Mouse (Mus musculus): Measurements from ENCODE around the gene Plekhg3. TPM values are rescaled to one million over a fixed set of nuclear protein-coding genes. Genes with fewer than 3 reads are reported as not detected.

Plekhg3 gene
- polyA plus RNA-seq, 1 experiment from 2014 or later, result 6.9 TPM

GRCm38 (mm10) chr12:76500896-76501295, 29.8 kb upstream of the Plekhg3 start:
- ATAC-seq (ENCODE audit: borderline replicate concordance, extremely low read depth, low FRiP score, low TSS enrichment), result no peak
- Histone ChIP-seq H3K27ac (no peak overlapping the region), H3K9me3 (no peaks in the 10 kb centered on the region), H3K4me3 (no peak overlapping the region), H3K4me2 (no peak overlapping the region), H3K4me1 (0 out of 2 replicates have a peak, but pooled peaks cover 2% of the 10 kb centered on the region), H3K36me3 (no peaks in the 10 kb centered on the region), H3K27me3 (peaks cover under 1% of the 10 kb centered on the region; the same call in 1 of the 2 replicates), H3K9ac (no peak overlapping the region)
- WGBS, result 41% methylated on average over 3 of the region's 3 CpGs

- no peaks in the 10 kb centered on the region for H3K27me3 ChIP-seq
- no peak for ATAC-seq (ENCODE audit: borderline replicate concordance, extremely low read depth, low FRiP score, low TSS enrichment)
- H3K9ac ChIP-seq, result no peak overlapping the region
- H3K27ac ChIP-seq, result no peak overlapping the region
- no peak overlapping the region for H3K4me2 ChIP-seq
- no peaks in the 10 kb centered on the region for H3K36me3 ChIP-seq
- H3K9me3 ChIP-seq, result no peaks in the 10 kb centered on the region
- 52% methylated on average over 5 of the region's 5 CpGs for WGBS
- H3K4me3 ChIP-seq, result no peak overlapping the region
- 0 out of 2 replicates have a peak, but pooled peaks cover 3% of the 10 kb centered on the region for H3K4me1 ChIP-seq
Observed at GRCm38 (mm10) chr12:76502981-76503380, 27.7 kb upstream of the Plekhg3 start.

- H3K27me3 ChIP-seq, result no peaks in the 10 kb centered on the region
- peak; percentile 61; the same call in 1 of the 2 replicates for ATAC-seq (ENCODE audit: borderline replicate concordance, extremely low read depth, low FRiP score, low TSS enrichment)
- 0 out of 2 replicates have a peak, but pooled peaks cover 3% of the 10 kb centered on the region for H3K4me1 ChIP-seq
- no peak overlapping the region for H3K4me2 ChIP-seq
- H3K27ac ChIP-seq, result no peak overlapping the region
- H3K9me3 ChIP-seq, result no peaks in the 10 kb centered on the region
- H3K9ac ChIP-seq, result no peak overlapping the region
- no peaks in the 10 kb centered on the region for H3K36me3 ChIP-seq
- 35% methylated on average over 2 of the region's 2 CpGs for WGBS
- no peak overlapping the region for H3K4me3 ChIP-seq
Observed at GRCm38 (mm10) chr12:76506522-76506921, 24.2 kb upstream of the Plekhg3 start.

- no peak overlapping the region for H3K9ac ChIP-seq
- H3K4me1 ChIP-seq, result 0 out of 2 replicates have a peak, but pooled peaks cover 3% of the 10 kb centered on the region
- ATAC-seq (ENCODE audit: borderline replicate concordance, extremely low read depth, low FRiP score, low TSS enrichment), result no peak
- H3K4me3 ChIP-seq, result no peak overlapping the region
- no peaks in the 10 kb centered on the region for H3K36me3 ChIP-seq
- WGBS, result 82% methylated on average over 5 of the region's 5 CpGs
- no peak overlapping the region for H3K27ac ChIP-seq
- H3K27me3 ChIP-seq, result no peaks in the 10 kb centered on the region
- no peak overlapping the region for H3K4me2 ChIP-seq
- H3K9me3 ChIP-seq, result no peaks in the 10 kb centered on the region
Observed at GRCm38 (mm10) chr12:76507791-76508190, 22.9 kb upstream of the Plekhg3 start.

GRCm38 (mm10) chr12:76508909-76509440, 21.7 kb upstream of the Plekhg3 start:
- Histone ChIP-seq H3K27me3 (no peaks in the 10 kb centered on the region), H3K9ac (no peak overlapping the region), H3K4me2 (no peak overlapping the region), H3K27ac (no peak overlapping the region), H3K36me3 (no peaks in the 10 kb centered on the region), H3K4me3 (no peak overlapping the region), H3K4me1 (0 out of 2 replicates have a peak, but pooled peaks cover 3% of the 10 kb centered on the region), H3K9me3 (no peaks in the 10 kb centered on the region)
- 59% methylated on average over 7 of the region's 7 CpGs for WGBS
- ATAC-seq (ENCODE audit: borderline replicate concordance, extremely low read depth, low FRiP score, low TSS enrichment), result no peak

- ATAC-seq (ENCODE audit: borderline replicate concordance, extremely low read depth, low FRiP score, low TSS enrichment), result peak; percentile 33; the same call in 1 of the 2 replicates
- H3K4me2 ChIP-seq, result no peak overlapping the region
- no peak overlapping the region for H3K4me3 ChIP-seq
- no peaks in the 10 kb centered on the region for H3K36me3 ChIP-seq
- no peaks in the 10 kb centered on the region for H3K27me3 ChIP-seq
- 0 out of 2 replicates have a peak, but pooled peaks cover 6% of the 10 kb centered on the region for H3K4me1 ChIP-seq
- no peaks in the 10 kb centered on the region for H3K9me3 ChIP-seq
- H3K9ac ChIP-seq, result no peak overlapping the region
- WGBS, result 21% methylated on average over 1 of the region's 1 CpGs
- no peak overlapping the region for H3K27ac ChIP-seq
Observed at GRCm38 (mm10) chr12:76512731-76513130, 18.0 kb upstream of the Plekhg3 start.

GRCm38 (mm10) chr12:76514842-76515241, 15.8 kb upstream of the Plekhg3 start:
- no peaks in the 10 kb centered on the region for H3K9me3 ChIP-seq
- no peaks in the 10 kb centered on the region for H3K36me3 ChIP-seq
- no peak overlapping the region for H3K4me3 ChIP-seq
- no peaks in the 10 kb centered on the region for H3K27me3 ChIP-seq
- no peak for ATAC-seq (ENCODE audit: borderline replicate concordance, extremely low read depth, low FRiP score, low TSS enrichment)
- no peak overlapping the region for H3K9ac ChIP-seq
- 16% methylated on average over 4 of the region's 4 CpGs for whole genome bisulfite sequencing
- H3K4me1 ChIP-seq, result 0 out of 2 replicates have a peak, but pooled peaks cover 6% of the 10 kb centered on the region
- H3K27ac ChIP-seq, result no peak overlapping the region
- H3K4me2 ChIP-seq, result no peak overlapping the region

GRCm38 (mm10) chr12:76518000-76518399, 12.7 kb upstream of the Plekhg3 start:
- no peak for ATAC-seq (ENCODE audit: borderline replicate concordance, extremely low read depth, low FRiP score, low TSS enrichment)
- 82% methylated on average over 9 of the region's 9 CpGs for WGBS
- H3K27me3 ChIP-seq, result peaks cover 3% of the 10 kb centered on the region; the same call in 1 of the 2 replicates
- no peak overlapping the region for H3K4me3 ChIP-seq
- 0 out of 2 replicates have a peak, but pooled peaks cover 6% of the 10 kb centered on the region for H3K4me1 ChIP-seq
- no peaks in the 10 kb centered on the region for H3K36me3 ChIP-seq
- H3K27ac ChIP-seq, result no peak overlapping the region
- no peak overlapping the region for H3K9ac ChIP-seq
- H3K9me3 ChIP-seq, result no peaks in the 10 kb centered on the region
- no peak overlapping the region for H3K4me2 ChIP-seq

GRCm38 (mm10) chr12:76518909-76519842, 11.5 kb upstream of the Plekhg3 start:
- Histone ChIP-seq H3K4me1 (0 out of 2 replicates have a peak, but pooled peaks cover 6% of the 10 kb centered on the region), H3K4me2 (no peak overlapping the region), H3K36me3 (no peaks in the 10 kb centered on the region), H3K27ac (no peak overlapping the region), H3K4me3 (no peak overlapping the region), H3K9ac (no peak overlapping the region), H3K9me3 (no peaks in the 10 kb centered on the region), H3K27me3 (peaks cover 3% of the 10 kb centered on the region; the same call in 1 of the 2 replicates)
- ATAC-seq (ENCODE audit: borderline replicate concordance, extremely low read depth, low FRiP score, low TSS enrichment), result no peak
- 73% methylated on average over 12 of the region's 12 CpGs for WGBS

GRCm38 (mm10) chr12:76523654-76524053, 7.0 kb upstream of the Plekhg3 start:
- no peak overlapping the region for H3K27ac ChIP-seq
- no peak overlapping the region for H3K4me3 ChIP-seq
- H3K36me3 ChIP-seq, result no peaks in the 10 kb centered on the region
- H3K4me2 ChIP-seq, result no peak overlapping the region
- no peak for ATAC-seq (ENCODE audit: borderline replicate concordance, extremely low read depth, low FRiP score, low TSS enrichment)
- H3K9ac ChIP-seq, result no peak overlapping the region
- H3K27me3 ChIP-seq, result peaks cover 3% of the 10 kb centered on the region; the same call in 1 of the 2 replicates
- no peaks in the 10 kb centered on the region for H3K9me3 ChIP-seq
- peaks cover 25% of the 10 kb centered on the region for H3K4me1 ChIP-seq
- 51% methylated on average over 5 of the region's 5 CpGs for WGBS

GRCm38 (mm10) chr12:76524915-76525314, 5.8 kb upstream of the Plekhg3 start:
- H3K9me3 ChIP-seq, result no peaks in the 10 kb centered on the region
- no peak overlapping the region for H3K4me3 ChIP-seq
- H3K27me3 ChIP-seq, result peaks cover 12% of the 10 kb centered on the region; the same call in 1 of the 2 replicates
- no peak overlapping the region for H3K4me2 ChIP-seq
- H3K4me1 ChIP-seq, result peaks cover 28% of the 10 kb centered on the region
- no peaks in the 10 kb centered on the region for H3K36me3 ChIP-seq
- ATAC-seq (ENCODE audit: borderline replicate concordance, extremely low read depth, low FRiP score, low TSS enrichment), result peak; percentile 41; the same call in 1 of the 2 replicates
- no peak overlapping the region for H3K27ac ChIP-seq
- 65% methylated on average over 3 of the region's 3 CpGs for WGBS
- H3K9ac ChIP-seq, result no peak overlapping the region

All from lung, embryonic 15.5 days (tissue).